Mouse (Mus musculus): Measurements from ENCODE around the gene Prr36. TPM values are rescaled to one million over a fixed set of nuclear protein-coding genes. Genes with fewer than 3 reads are reported as not detected.

The Prr36 gene
- total RNA-seq, 2 experiments from 2014 or later = not detected

Other genes with a start within 250 kb of the Prr36 start
- gene Cd209f, start 111.6 kb downstream of the Prr36 start, total RNA-seq (2021) = under 1 TPM; 0.48 to 0.49 TPM
- gene Cd209g, start 83.4 kb downstream of the Prr36 start, total RNA-seq (2021) = under 1 TPM in 1 of 2 experiments, not detected in 1; 0.33 TPM
- 10 to 100 TPM; 12.1 to 12.3 TPM for gene Evi5l, start 50.9 kb downstream of the Prr36 start, total RNA-seq (2021)
- under 1 TPM in 1 of 2 experiments, not detected in 1; 0.07 TPM for gene Lrrc8e, start 9.4 kb upstream of the Prr36 start, total RNA-seq (2021)
- 10 to 100 TPM; 75.8 to 82.8 TPM for gene Map2k7, start 21.3 kb upstream of the Prr36 start, total RNA-seq (2021)
- under 1 TPM in 1 of 2 experiments, not detected in 1; 0.20 TPM for gene Gm49320, start 21.4 kb upstream of the Prr36 start, total RNA-seq (2021)
- gene Tgfbr3l, start 30.8 kb upstream of the Prr36 start, total RNA-seq (2021) = 1 to 10 TPM; 2.5 to 3.0 TPM
- 10 to 100 TPM; 11.0 to 12.0 TPM for gene Snapc2, start 35.6 kb upstream of the Prr36 start, total RNA-seq (2021)
- under 1 TPM; 0.42 to 0.71 TPM for gene Ctxn1, start 41.8 kb upstream of the Prr36 start, total RNA-seq (2021)
- gene Timm44, start 58.5 kb upstream of the Prr36 start, total RNA-seq (2021) = 10 to 100 TPM; 71.3 to 74.9 TPM
- 10 to 100 TPM; 16.0 to 16.6 TPM for gene Ccl25, start 107.8 kb upstream of the Prr36 start, total RNA-seq (2021)
- gene Elavl1, start 108.0 kb upstream of the Prr36 start, total RNA-seq (2021) = 10 to 100 TPM; 39.5 to 39.7 TPM

All from gastrocnemius, postnatal 36 days (tissue).